Mouse (Mus musculus) embryonic facial prominence, embryonic 11.5 days (tissue): ENCODE results near the gene Ergic1. TPM values are rescaled to one million over a fixed set of nuclear protein-coding genes. Genes with fewer than 3 reads are reported as not detected.

Experiments used
- ATAC-seq: fragments of 200-750 bp; cut with Nextera tagmentation; replicated peaks from 2 replicates; pipeline ENCODE4 v1.8.0; 2017; ENCODE audit warnings: low read depth; ENCODE audit not compliant: insufficient number of reproducible peaks, low FRiP score, low TSS enrichment
- DNase-seq: peaks from one replicate; pipeline ENCODE4 v3.0.0-alpha.2; 2015; ENCODE audit warnings: low spot score
- H3K27ac ChIP-seq: fragments of 300-500 bp; sonication (generic); replicated peaks from 2 replicates; pipeline ENCODE4 v1.5.1; 2014; ENCODE audit warnings: mild to moderate bottlenecking, low read depth, low read length, control low read depth
- H3K27me3 ChIP-seq: fragments of 300-500 bp; sonication (generic); 2 replicates; pipeline ENCODE4 v1.6.1; 2014; ENCODE audit warnings: mild to moderate bottlenecking, low read length, moderate library complexity, mixed read lengths; ENCODE audit not compliant: control insufficient read depth, insufficient read depth
- H3K36me3 ChIP-seq: fragments of 300-500 bp; sonication (generic); replicated peaks from 2 replicates; pipeline ENCODE4 v1.6.1; 2014; ENCODE audit warnings: low read depth, mild to moderate bottlenecking, low read length, moderate library complexity, mixed read lengths; ENCODE audit not compliant: control insufficient read depth, insufficient read depth
- H3K4me1 ChIP-seq: fragments of 300-500 bp; sonication (generic); 2 replicates; pipeline ENCODE4 v1.6.1; 2014; ENCODE audit warnings: low read length, mixed read lengths; ENCODE audit not compliant: control insufficient read depth, insufficient read depth
- H3K4me2 ChIP-seq: fragments of 300-500 bp; sonication (generic); 2 replicates; pipeline ENCODE4 v1.6.1; 2014; ENCODE audit warnings: low read depth, mild to moderate bottlenecking, control low read depth, low read length, moderate library complexity
- H3K4me3 ChIP-seq: fragments of 300-500 bp; sonication (generic); 2 replicates; pipeline ENCODE4 v1.5.1; 2014; ENCODE audit warnings: low read depth, low read length, control low read depth
- H3K9ac ChIP-seq: fragments of 300-500 bp; sonication (generic); replicated peaks from 2 replicates; pipeline ENCODE4 v1.6.1; 2014; ENCODE audit warnings: mild to moderate bottlenecking, control low read depth, low read length
- H3K9me3 ChIP-seq: fragments of 300-500 bp; sonication (generic); replicated peaks from 2 replicates; pipeline ENCODE4 v1.6.1; 2016; ENCODE audit warnings: mild to moderate bottlenecking, low read length, inconsistent platforms, mixed read lengths; ENCODE audit not compliant: control insufficient read depth
- WGBS: fragments of 180-500 bp; shearing (Covaris S2); extraction: QIAGEN DNeasy Blood & Tissue Kit; methylation state at CpG from one replicate; pipeline ENCODE4 v1.1.7; 2014; 5-methylcytosine and 5-hydroxymethylcytosine counted together
- polyA plus RNA-seq: library from polyadenylated mRNA; unstranded; fragments of >200 nt; fragmentation: Nextera tagmentation; extraction: Ambion mirVana; gene quantifications from 2 replicates; pipeline ENCODE4 v1.2.1, GENCODE M21; 2014

Gene Ergic1
- polyA plus RNA-seq, 1 experiment from 2014 or later, result 138 TPM

- Histone ChIP-seq H3K4me3 (no peak overlapping the region), H3K4me2 (no peak overlapping the region), H3K27ac (no peak overlapping the region), H3K36me3 (no peaks in the 10 kb centered on the region), H3K27me3 (no peaks in the 10 kb centered on the region), H3K9ac (no peak overlapping the region), H3K9me3 (no peaks in the 10 kb centered on the region), H3K4me1 (no peaks in the 10 kb centered on the region)
- DNase-seq (no peak), ATAC-seq (no peak)
- WGBS, result 42% methylated on average over 4 of the region's 4 CpGs
Measured at GRCm38 (mm10) chr17:26671268-26671667, 110.0 kb downstream of the Ergic1 start.

- 21% methylated on average over 7 of the region's 7 CpGs for WGBS
- Histone ChIP-seq H3K4me1 (no peaks in the 10 kb centered on the region), H3K27ac (no peak overlapping the region), H3K4me3 (peak overlapping the region; percentile 78), H3K4me2 (peak overlapping the region; percentile 74), H3K27me3 (no peaks in the 10 kb centered on the region), H3K9me3 (no peaks in the 10 kb centered on the region), H3K36me3 (no peaks in the 10 kb centered on the region), H3K9ac (no peak overlapping the region)
- DNase-seq (no peak), ATAC-seq (0 out of 2 replicates have a peak, but pooled peaks have one; percentile 32)
Measured at GRCm38 (mm10) chr17:26675845-26676244, 114.6 kb downstream of the Ergic1 start.

GRCm38 (mm10) chr17:26676252-26676615 is 114.9 kb downstream of the Ergic1 start:
- Histone ChIP-seq H3K4me3 (peak overlapping the region; percentile 78), H3K9ac (peak overlapping the region; percentile 65), H3K27me3 (no peaks in the 10 kb centered on the region), H3K4me2 (peak overlapping the region; percentile 74), H3K4me1 (no peaks in the 10 kb centered on the region), H3K27ac (peak overlapping the region; percentile 49), H3K36me3 (no peaks in the 10 kb centered on the region), H3K9me3 (no peaks in the 10 kb centered on the region)
- DNase-seq (peak; percentile 95), ATAC-seq (peak; percentile 86)
- 1% methylated on average over 30 of the region's 30 CpGs for WGBS

- DNase-seq, result peak; percentile 52
- ATAC-seq, result peak; percentile 89; the same call in 1 of the 2 replicates
- Histone ChIP-seq H3K4me3 (peak overlapping the region; percentile 78), H3K27me3 (no peaks in the 10 kb centered on the region), H3K27ac (peak overlapping the region; percentile 49), H3K4me1 (no peaks in the 10 kb centered on the region), H3K4me2 (peak overlapping the region; percentile 74), H3K9ac (peak overlapping the region; percentile 65), H3K9me3 (no peaks in the 10 kb centered on the region), H3K36me3 (no peaks in the 10 kb centered on the region)
- 3% methylated on average over 26 of the region's 26 CpGs for WGBS
Measured at GRCm38 (mm10) chr17:26676616-26677376, 115.5 kb downstream of the Ergic1 start.

DNA sequence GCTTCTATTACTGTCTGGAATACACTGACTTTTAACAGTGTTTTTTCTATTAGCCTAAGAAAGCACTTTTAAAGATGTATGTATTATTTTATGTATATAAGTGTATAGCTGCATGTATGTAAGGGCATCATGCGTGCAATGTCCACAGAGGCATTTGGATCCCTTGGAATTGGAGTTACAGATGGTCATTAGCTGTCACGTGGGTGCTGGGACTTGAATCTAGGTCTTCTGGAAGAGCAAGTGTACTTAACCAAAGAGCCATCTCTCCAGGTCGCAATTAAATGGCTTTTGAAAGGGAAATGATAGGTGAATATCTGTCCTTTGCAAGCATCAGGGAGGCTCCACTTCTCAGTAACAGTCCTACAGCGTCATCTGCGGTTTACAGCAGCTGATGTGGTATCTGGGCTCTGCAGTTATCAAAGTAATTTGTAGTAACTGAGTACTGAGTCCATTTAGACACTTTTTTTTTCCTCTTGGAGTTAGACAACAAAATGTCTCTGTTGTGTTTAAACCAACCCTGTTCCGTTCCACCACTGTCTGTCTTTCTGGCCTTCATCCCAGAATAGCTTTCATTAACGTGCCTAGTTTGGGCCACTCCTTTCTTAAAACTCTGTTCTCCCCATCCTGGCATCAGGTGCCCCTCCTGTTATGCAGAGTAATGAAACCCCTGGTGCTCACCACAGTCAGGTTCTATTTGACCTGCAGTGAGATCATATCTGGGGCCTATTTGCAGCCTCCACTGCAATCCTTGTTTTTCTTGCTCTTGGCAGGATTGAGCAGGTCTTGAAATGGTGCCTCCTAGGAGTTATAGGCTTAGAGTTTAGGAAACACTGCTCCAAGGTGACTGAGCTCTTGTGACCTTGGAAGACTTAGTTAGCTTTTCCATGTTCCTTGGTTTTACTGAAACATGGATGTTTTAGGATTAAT is 116.7 kb downstream of the Ergic1 start:
- Histone ChIP-seq H3K27ac (no peak overlapping the region), H3K27me3 (no peaks in the 10 kb centered on the region), H3K4me3 (no peak overlapping the region), H3K4me2 (no peak overlapping the region), H3K4me1 (no peaks in the 10 kb centered on the region), H3K9ac (no peak overlapping the region), H3K9me3 (no peaks in the 10 kb centered on the region), H3K36me3 (no peaks in the 10 kb centered on the region)
- ATAC-seq, result no peak
- no peak for DNase-seq
- WGBS, result 87% methylated on average over 7 of the region's 7 CpGs

DNA sequence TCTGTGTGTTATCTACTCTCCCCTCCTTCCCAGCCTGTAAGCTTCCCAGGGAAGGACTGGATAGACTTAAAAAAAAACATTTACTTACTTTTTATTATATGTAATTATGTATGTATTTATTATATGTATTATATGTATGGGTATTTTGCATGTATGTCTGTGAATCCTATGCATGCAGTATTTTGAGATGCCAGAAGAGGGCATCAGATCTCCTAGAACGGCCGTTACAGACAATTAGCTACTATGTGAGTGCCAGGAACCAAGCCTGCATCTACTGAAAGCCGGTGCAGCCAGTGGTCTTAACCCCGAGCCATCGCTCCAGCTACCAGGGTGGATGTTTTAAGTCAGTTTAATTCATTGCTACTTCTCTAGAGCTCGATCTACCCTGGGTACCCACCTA is 120.0 kb downstream of the Ergic1 start:
- Histone ChIP-seq H3K4me2 (no peak overlapping the region), H3K9me3 (no peaks in the 10 kb centered on the region), H3K4me3 (no peak overlapping the region), H3K27ac (no peak overlapping the region), H3K9ac (no peak overlapping the region), H3K4me1 (no peaks in the 10 kb centered on the region), H3K27me3 (no peaks in the 10 kb centered on the region), H3K36me3 (no peaks in the 10 kb centered on the region)
- WGBS, result 86% methylated on average over 6 of the region's 6 CpGs
- no peak for ATAC-seq
- DNase-seq, result no peak

DNA sequence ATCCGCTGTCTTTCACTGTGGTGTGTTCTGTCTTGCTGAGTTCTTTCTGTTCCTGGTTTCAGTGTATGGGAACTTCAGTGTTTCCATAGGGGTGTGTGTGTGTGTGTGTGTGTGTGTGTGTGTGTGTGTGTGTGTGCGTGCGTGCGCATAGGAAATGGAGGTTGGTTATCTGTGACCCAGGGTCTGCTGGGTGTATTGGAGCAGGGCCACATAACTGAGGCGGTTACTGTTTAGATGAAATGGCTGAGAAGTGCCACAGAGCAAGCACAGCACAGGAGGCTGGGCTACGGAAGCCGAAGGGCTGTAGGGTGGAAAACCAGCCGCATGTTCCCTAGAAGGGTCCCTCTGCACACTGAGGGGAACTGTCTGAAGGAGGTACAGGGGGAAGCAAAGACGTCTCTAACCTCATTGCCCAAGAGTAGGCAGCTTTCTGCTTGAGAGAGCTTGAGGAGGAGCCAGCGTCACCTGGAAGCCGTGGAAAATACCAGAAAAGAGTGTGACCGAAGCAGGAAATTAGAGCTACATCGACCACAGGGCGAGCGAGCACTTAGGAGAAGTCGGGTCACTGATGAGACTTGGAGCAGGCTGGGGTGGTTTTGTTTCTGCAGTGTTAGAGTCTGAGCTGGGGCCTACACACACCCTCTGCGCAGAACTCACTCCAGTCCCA is 125.2 kb downstream of the Ergic1 start:
- H3K27me3 ChIP-seq, result no peaks in the 10 kb centered on the region
- WGBS, result 87% methylated on average over 17 of the region's 17 CpGs
- DNase-seq, result no peak

More for the DNA sequence above, 125.2 kb downstream of the Ergic1 start:
- Histone ChIP-seq H3K4me1 (no peaks in the 10 kb centered on the region), H3K9ac (no peak overlapping the region), H3K27ac (no peak overlapping the region), H3K4me2 (no peak overlapping the region), H3K4me3 (no peak overlapping the region), H3K36me3 (no peaks in the 10 kb centered on the region), H3K9me3 (no peaks in the 10 kb centered on the region)
- ATAC-seq, result no peak
